Mouse (Mus musculus) thymus, adult 2 months (tissue): ENCODE results near the gene Grb7.

Experiments
- CTCF ChIP-seq: fragments of 200-500 bp; IDR thresholded peaks from 2 replicates; pipeline ENCODE4 v1.5.1; 2012; ENCODE audit warnings: mild to moderate bottlenecking, control low read depth, low read length, moderate library complexity, borderline replicate concordance; ENCODE audit not compliant: control insufficient read depth, poor library complexity, insufficient read depth; ENCODE audit errors: extremely low read depth
- POLR2A ChIP-seq: fragments of 200-500 bp; IDR thresholded peaks from 2 replicates; pipeline ENCODE4 v1.6.1; 2012; ENCODE audit warnings: mild to moderate bottlenecking, low read length, control low read depth, moderate library complexity; ENCODE audit not compliant: control insufficient read depth, poor library complexity, insufficient read depth; ENCODE audit errors: extremely low read depth

- TF ChIP-seq CTCF (no peak), POLR2A (no peak)
These were observed 2.1 kb downstream of the Grb7 start for GRCm38 (mm10) chr11:98448191-98448790.
